Mouse (Mus musculus): ENCODE results near the gene Med13. TPM values are rescaled to one million over a fixed set of nuclear protein-coding genes. Genes with fewer than 3 reads are reported as not detected.

Gene Med13
- polyA plus RNA-seq, 1 experiment from 2014 or later, result 12.8 TPM

DNA sequence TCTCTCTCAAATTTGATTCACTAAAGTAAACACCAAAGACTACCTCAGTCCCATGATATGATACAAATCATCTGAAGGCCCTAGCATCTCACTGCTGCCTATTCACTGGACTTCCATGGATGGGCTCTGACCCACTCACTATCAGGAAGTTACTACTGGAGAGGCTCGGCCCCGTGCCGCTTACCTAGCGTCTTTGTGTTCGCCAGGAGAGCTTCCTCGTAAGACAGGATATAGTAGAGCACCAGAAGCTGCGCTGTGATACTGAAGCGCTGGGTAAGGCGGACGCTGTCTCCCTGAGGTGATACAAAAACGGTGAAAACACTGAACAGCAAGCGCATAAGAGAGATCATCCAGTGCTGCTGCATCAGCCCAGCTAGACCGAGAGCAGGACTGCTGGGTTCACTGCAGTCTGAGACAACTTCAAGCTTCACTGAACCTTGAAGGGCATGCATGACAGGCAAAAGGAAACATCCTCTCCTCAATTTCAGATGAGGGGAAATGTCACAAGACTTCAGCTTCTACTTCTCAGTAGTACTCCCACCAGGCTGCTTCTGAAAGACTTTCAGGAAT is 125.5 kb downstream of the Med13 start:
- ATAC-seq (ENCODE audit: insufficient read depth), result no peak
- peaks cover 69% of the 10 kb centered on the region for H3K36me3 ChIP-seq (ENCODE audit: insufficient read depth)
- WGBS, result 94% methylated on average over 13 of the region's 13 CpGs

DNA sequence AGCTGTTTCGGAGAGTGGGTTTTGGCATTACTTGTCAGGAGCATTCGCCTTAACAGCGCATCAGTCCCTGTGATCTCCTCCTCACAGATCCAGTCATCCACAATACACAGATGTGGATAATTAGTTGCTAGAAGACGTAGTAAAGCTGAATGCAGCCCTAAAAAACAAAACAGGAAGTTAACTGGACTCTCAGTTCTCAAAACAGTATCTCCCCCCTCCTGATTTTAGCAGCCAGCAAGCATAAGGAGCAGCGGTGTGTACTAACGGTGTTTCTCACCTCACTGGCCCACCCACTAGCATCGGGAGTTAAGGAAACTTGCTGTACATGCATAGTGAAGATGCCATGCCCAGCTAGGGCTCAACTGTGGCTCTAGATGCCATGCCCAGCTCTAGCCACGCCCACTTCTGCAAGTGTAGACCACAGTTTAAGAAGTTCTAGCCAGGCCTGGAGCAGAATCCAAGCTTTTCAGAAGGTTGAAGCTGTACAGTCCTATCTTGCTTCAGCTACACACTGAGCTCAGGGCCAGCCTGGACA is 130.7 kb downstream of the Med13 start:
- Histone ChIP-seq H3K27ac (ENCODE audit: low read depth) (no peak overlapping the region), H3K27me3 (ENCODE audit: insufficient read depth, low read length) (no peaks in the 10 kb centered on the region), H3K4me2 (no peak overlapping the region), H3K9me3 (ENCODE audit: low read depth, low read length) (no peaks in the 10 kb centered on the region), H3K4me1 (ENCODE audit: insufficient read depth) (no peaks in the 10 kb centered on the region), H3K4me3 (ENCODE audit: low read depth, low read length) (no peak overlapping the region), H3K36me3 (ENCODE audit: insufficient read depth) (peaks cover 78% of the 10 kb centered on the region), H3K9ac (no peak overlapping the region)
- no peak for TF ChIP-seq CTCF (IDR thresholded peaks at IDR 0.05; ENCODE audit: low read depth)
- ATAC-seq (ENCODE audit: insufficient read depth) (no peak), DNase-seq (no peak)
- 81% methylated on average over 8 of the region's 8 CpGs for WGBS

More for the DNA sequence above, 125.5 kb downstream of the Med13 start:
- no peaks in the 10 kb centered on the region for H3K4me1 ChIP-seq (ENCODE audit: insufficient read depth)
- H3K4me2 ChIP-seq, result no peak overlapping the region
- H3K4me3 ChIP-seq (ENCODE audit: low read depth, low read length), result no peak overlapping the region
- no peaks in the 10 kb centered on the region for H3K27me3 ChIP-seq (ENCODE audit: insufficient read depth, low read length)
- H3K9me3 ChIP-seq (ENCODE audit: low read depth, low read length), result no peaks in the 10 kb centered on the region
- TF ChIP-seq CTCF (IDR thresholded peaks at IDR 0.05; ENCODE audit: low read depth), result no peak
- no peak overlapping the region for H3K27ac ChIP-seq (ENCODE audit: low read depth)
- H3K9ac ChIP-seq, result no peak overlapping the region
- DNase-seq, result no peak

DNA sequence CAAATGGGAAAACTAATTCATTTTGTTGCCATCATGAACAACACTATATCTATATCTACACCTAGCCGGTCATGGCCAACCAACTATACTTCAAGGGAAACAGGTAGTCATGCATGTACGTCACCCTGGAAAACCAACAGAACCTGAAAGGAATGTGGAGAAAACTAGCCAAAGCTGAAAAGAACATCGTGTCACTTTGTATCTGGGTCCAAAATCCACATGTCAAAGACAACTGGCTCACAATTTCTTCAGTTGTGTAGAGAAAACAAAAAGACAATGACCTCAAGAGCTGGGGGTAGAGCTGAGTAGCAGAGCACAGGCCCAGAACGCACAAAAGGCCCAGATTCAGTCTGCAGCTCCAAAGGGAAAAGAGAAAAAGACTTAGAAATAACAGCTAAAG is 131.6 kb downstream of the Med13 start:
- 86% methylated on average over 4 of the region's 4 CpGs for WGBS
- H3K9me3 ChIP-seq (ENCODE audit: low read depth, low read length), result no peaks in the 10 kb centered on the region

More for the DNA sequence above, 131.6 kb downstream of the Med13 start:
- DNase-seq (no peak), ATAC-seq (ENCODE audit: insufficient read depth) (no peak)
- Histone ChIP-seq H3K4me3 (ENCODE audit: low read depth, low read length) (no peak overlapping the region), H3K27ac (ENCODE audit: low read depth) (no peak overlapping the region), H3K4me1 (ENCODE audit: insufficient read depth) (no peaks in the 10 kb centered on the region), H3K4me2 (no peak overlapping the region), H3K36me3 (ENCODE audit: insufficient read depth) (peaks cover 78% of the 10 kb centered on the region), H3K9ac (no peak overlapping the region), H3K27me3 (ENCODE audit: insufficient read depth, low read length) (no peaks in the 10 kb centered on the region)
- TF ChIP-seq CTCF (IDR thresholded peaks at IDR 0.05; ENCODE audit: low read depth), result no peak

Other genes starting within 250 kb of the Med13 start
- gene Brip1, start 156.4 kb downstream of the Med13 start, polyA plus RNA-seq (2014; fragmentation: Nextera tagmentation; extraction: Ambion mirVana), result 15.4 and 17.0 TPM in 2 replicates
- gene Ints2, start 100.0 kb downstream of the Med13 start, polyA plus RNA-seq (2014; fragmentation: Nextera tagmentation; extraction: Ambion mirVana), result 34.8 and 35.8 TPM in 2 replicates
- gene Rnft1, start 127.1 kb upstream of the Med13 start, polyA plus RNA-seq (2014; fragmentation: Nextera tagmentation; extraction: Ambion mirVana), result 43.2 and 49.0 TPM in 2 replicates
- gene Rps6kb1, start 187.2 kb upstream of the Med13 start, polyA plus RNA-seq (2014; fragmentation: Nextera tagmentation; extraction: Ambion mirVana), result 58.8 and 66.5 TPM in 2 replicates
- gene Tubd1, start 187.4 kb upstream of the Med13 start, polyA plus RNA-seq (2014; fragmentation: Nextera tagmentation; extraction: Ambion mirVana), result 14.2 and 14.7 TPM in 2 replicates

Data from lung, embryonic 14.5 days (tissue).